Mouse (Mus musculus): ENCODE results near the gene Krt75.

- TF ChIP-seq CTCF (IDR thresholded peaks at IDR 0.05; ENCODE audit: control insufficient read depth, insufficient read depth, insufficient read length) (no peak), MYOD1 (IDR thresholded peaks at IDR 0.05; ENCODE audit: control insufficient read depth, insufficient read length, low read depth) (no peak)
These were observed 10.8 kb upstream of the Krt75 start for GRCm38 (mm10) chr15:101584456-101584855.
